Mouse (Mus musculus): ENCODE data around the gene Zbtb4.

DNA sequence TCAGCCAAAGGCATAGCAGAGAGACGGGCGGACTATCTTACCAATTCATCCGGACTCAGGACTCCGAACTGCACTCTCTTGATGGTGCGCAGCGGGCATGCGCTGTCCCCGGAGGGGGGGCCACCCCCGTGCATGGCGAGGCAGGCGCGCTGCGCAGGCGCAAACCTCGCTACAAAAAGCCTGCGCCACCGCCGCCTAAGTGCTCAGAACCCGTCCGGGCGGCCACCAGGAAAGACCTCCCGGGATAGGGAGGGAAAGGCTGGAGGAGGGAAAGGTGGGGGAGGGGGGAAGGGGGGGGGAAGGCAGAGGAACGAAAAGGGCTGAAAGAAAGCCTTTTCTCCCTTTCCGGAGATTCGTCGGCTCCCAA is 7.6 kb upstream of the Zbtb4 start:
- TF ChIP-seq CTCF (IDR thresholded peaks at IDR 0.05; ENCODE audit: borderline replicate concordance, insufficient read depth, low read depth, low read length), result no peak
- TF ChIP-seq POLR2A (IDR thresholded peaks at IDR 0.05; ENCODE audit: borderline replicate concordance, insufficient read depth, low read length), result no peak; the same call in 1 of the 2 replicates
